Mouse (Mus musculus): ENCODE data around the gene Frmpd4. TPM values are rescaled to one million over a fixed set of nuclear protein-coding genes. Genes with fewer than 3 reads are reported as not detected.

Frmpd4 gene
- polyA plus RNA-seq, 1 experiment from 2014 or later = 0.43 TPM

GRCm38 (mm10) chrX:167808572-167808971 is 768.5 kb downstream of the Frmpd4 start:
- DNase-seq (ENCODE audit: low spot score) (no peak), ATAC-seq (replicated peaks; ENCODE audit: low FRiP score, low read depth) (no peak)
- H3K9ac ChIP-seq (ENCODE audit: low read depth, low read length) = no peak overlapping the region
- no peaks in the 10 kb centered on the region for H3K4me1 ChIP-seq (replicated peaks; ENCODE audit: insufficient read depth, low read length)
- no peaks in the 10 kb centered on the region for H3K9me3 ChIP-seq (replicated peaks; ENCODE audit: low read length)
- no peak overlapping the region for H3K4me3 ChIP-seq (replicated peaks; ENCODE audit: low read depth, low read length)
- H3K36me3 ChIP-seq (ENCODE audit: insufficient read depth, low read length) = no peaks in the 10 kb centered on the region
- no peak for TF ChIP-seq CTCF (IDR thresholded peaks at IDR 0.05; ENCODE audit: low read depth)
- H3K27me3 ChIP-seq (ENCODE audit: insufficient read depth, low read length) = no peaks in the 10 kb centered on the region
- WGBS = 95% methylated on average over 5 of the region's 5 CpGs
- no peak overlapping the region for H3K4me2 ChIP-seq (ENCODE audit: low read length)
- H3K27ac ChIP-seq = no peak overlapping the region

GRCm38 (mm10) chrX:167788737-167789136 is 788.3 kb downstream of the Frmpd4 start:
- no peaks in the 10 kb centered on the region for H3K27me3 ChIP-seq (ENCODE audit: insufficient read depth, low read length)
- TF ChIP-seq CTCF (IDR thresholded peaks at IDR 0.05; ENCODE audit: low read depth) = no peak
- H3K4me3 ChIP-seq (replicated peaks; ENCODE audit: low read depth, low read length) = no peak overlapping the region
- WGBS = 81% methylated on average over 2 of the region's 2 CpGs
- H3K4me2 ChIP-seq (ENCODE audit: low read length) = no peak overlapping the region
- H3K9me3 ChIP-seq (replicated peaks; ENCODE audit: low read length) = no peaks in the 10 kb centered on the region
- DNase-seq (ENCODE audit: low spot score) = no peak
- no peak overlapping the region for H3K27ac ChIP-seq
- no peak overlapping the region for H3K9ac ChIP-seq (ENCODE audit: low read depth, low read length)
- no peaks in the 10 kb centered on the region for H3K36me3 ChIP-seq (ENCODE audit: insufficient read depth, low read length)
- no peaks in the 10 kb centered on the region for H3K4me1 ChIP-seq (replicated peaks; ENCODE audit: insufficient read depth, low read length)
- no peak for ATAC-seq (replicated peaks; ENCODE audit: low FRiP score, low read depth)

GRCm38 (mm10) chrX:167783526-167783925 is 793.5 kb downstream of the Frmpd4 start:
- ATAC-seq (replicated peaks; ENCODE audit: low FRiP score, low read depth) = no peak
- H3K9me3 ChIP-seq (replicated peaks; ENCODE audit: low read length) = no peaks in the 10 kb centered on the region
- no peak overlapping the region for H3K4me3 ChIP-seq (replicated peaks; ENCODE audit: low read depth, low read length)
- no peak overlapping the region for H3K27ac ChIP-seq
- DNase-seq (ENCODE audit: low spot score) = no peak
- no peaks in the 10 kb centered on the region for H3K27me3 ChIP-seq (ENCODE audit: insufficient read depth, low read length)
- H3K4me1 ChIP-seq (replicated peaks; ENCODE audit: insufficient read depth, low read length) = no peaks in the 10 kb centered on the region
- no peak for TF ChIP-seq CTCF (IDR thresholded peaks at IDR 0.05; ENCODE audit: low read depth)
- no peaks in the 10 kb centered on the region for H3K36me3 ChIP-seq (ENCODE audit: insufficient read depth, low read length)
- H3K4me2 ChIP-seq (ENCODE audit: low read length) = no peak overlapping the region
- no peak overlapping the region for H3K9ac ChIP-seq (ENCODE audit: low read depth, low read length)

- H3K9ac ChIP-seq (ENCODE audit: low read depth, low read length) = no peak overlapping the region
- no peak overlapping the region for H3K4me2 ChIP-seq (ENCODE audit: low read length)
- no peak overlapping the region for H3K27ac ChIP-seq
- ATAC-seq (replicated peaks; ENCODE audit: low FRiP score, low read depth) = peak; percentile 57; the same call in 1 of the 2 replicates
- peak; percentile 1 for DNase-seq (ENCODE audit: low spot score)
- no peaks in the 10 kb centered on the region for H3K9me3 ChIP-seq (replicated peaks; ENCODE audit: low read length)
- H3K36me3 ChIP-seq (ENCODE audit: insufficient read depth, low read length) = no peaks in the 10 kb centered on the region
- WGBS = 74% methylated on average over 3 of the region's 3 CpGs
- no peak overlapping the region for H3K4me3 ChIP-seq (replicated peaks; ENCODE audit: low read depth, low read length)
- no peaks in the 10 kb centered on the region for H3K4me1 ChIP-seq (replicated peaks; ENCODE audit: insufficient read depth, low read length)
- 0 out of 2 replicates have a peak, but pooled peaks cover 3% of the 10 kb centered on the region for H3K27me3 ChIP-seq (ENCODE audit: insufficient read depth, low read length)
- TF ChIP-seq CTCF (IDR thresholded peaks at IDR 0.05; ENCODE audit: low read depth) = no peak
Observed at GRCm38 (mm10) chrX:167719564-167719981, 857.5 kb downstream of the Frmpd4 start.

- Histone ChIP-seq H3K36me3 (ENCODE audit: insufficient read depth, low read length) (no peaks in the 10 kb centered on the region), H3K4me2 (ENCODE audit: low read length) (no peak overlapping the region), H3K4me3 (replicated peaks; ENCODE audit: low read depth, low read length) (no peak overlapping the region), H3K9me3 (replicated peaks; ENCODE audit: low read length) (no peaks in the 10 kb centered on the region), H3K27ac (no peak overlapping the region), H3K9ac (ENCODE audit: low read depth, low read length) (no peak overlapping the region), H3K27me3 (ENCODE audit: insufficient read depth, low read length) (0 out of 2 replicates have a peak, but pooled peaks cover 3% of the 10 kb centered on the region), H3K4me1 (replicated peaks; ENCODE audit: insufficient read depth, low read length) (no peaks in the 10 kb centered on the region)
- ATAC-seq (replicated peaks; ENCODE audit: low FRiP score, low read depth) (no peak), DNase-seq (ENCODE audit: low spot score) (no peak)
- no peak for TF ChIP-seq CTCF (IDR thresholded peaks at IDR 0.05; ENCODE audit: low read depth)
- 90% methylated on average over 1 of the region's 1 CpGs for WGBS
Observed at GRCm38 (mm10) chrX:167719092-167719491, 857.9 kb downstream of the Frmpd4 start.

- Histone ChIP-seq H3K27me3 (ENCODE audit: insufficient read depth, low read length) (no peaks in the 10 kb centered on the region), H3K4me2 (ENCODE audit: low read length) (no peak overlapping the region), H3K27ac (no peak overlapping the region), H3K9ac (ENCODE audit: low read depth, low read length) (no peak overlapping the region), H3K9me3 (replicated peaks; ENCODE audit: low read length) (no peaks in the 10 kb centered on the region), H3K4me3 (replicated peaks; ENCODE audit: low read depth, low read length) (no peak overlapping the region), H3K4me1 (replicated peaks; ENCODE audit: insufficient read depth, low read length) (no peaks in the 10 kb centered on the region), H3K36me3 (ENCODE audit: insufficient read depth, low read length) (no peaks in the 10 kb centered on the region)
- TF ChIP-seq CTCF (IDR thresholded peaks at IDR 0.05; ENCODE audit: low read depth) = no peak
- DNase-seq (ENCODE audit: low spot score) (no peak), ATAC-seq (replicated peaks; ENCODE audit: low FRiP score, low read depth) (no peak)
- 58% methylated on average over 5 of the region's 5 CpGs for WGBS
Observed at GRCm38 (mm10) chrX:167654806-167655495, 922.1 kb downstream of the Frmpd4 start.

GRCm38 (mm10) chrX:167654249-167654648 is 922.8 kb downstream of the Frmpd4 start:
- H3K4me2 ChIP-seq (ENCODE audit: low read length) = no peak overlapping the region
- H3K36me3 ChIP-seq (ENCODE audit: insufficient read depth, low read length) = no peaks in the 10 kb centered on the region
- no peaks in the 10 kb centered on the region for H3K27me3 ChIP-seq (ENCODE audit: insufficient read depth, low read length)
- DNase-seq (ENCODE audit: low spot score) = no peak
- no peaks in the 10 kb centered on the region for H3K4me1 ChIP-seq (replicated peaks; ENCODE audit: insufficient read depth, low read length)
- no peak overlapping the region for H3K9ac ChIP-seq (ENCODE audit: low read depth, low read length)
- no peak for ATAC-seq (replicated peaks; ENCODE audit: low FRiP score, low read depth)
- no peak overlapping the region for H3K4me3 ChIP-seq (replicated peaks; ENCODE audit: low read depth, low read length)
- 90% methylated on average over 8 of the region's 8 CpGs for WGBS
- no peaks in the 10 kb centered on the region for H3K9me3 ChIP-seq (replicated peaks; ENCODE audit: low read length)
- TF ChIP-seq CTCF (IDR thresholded peaks at IDR 0.05; ENCODE audit: low read depth) = no peak
- no peak overlapping the region for H3K27ac ChIP-seq
